9 mouse cellular contexts compared by ENCODE assay signal in the genomic region with DNA sequence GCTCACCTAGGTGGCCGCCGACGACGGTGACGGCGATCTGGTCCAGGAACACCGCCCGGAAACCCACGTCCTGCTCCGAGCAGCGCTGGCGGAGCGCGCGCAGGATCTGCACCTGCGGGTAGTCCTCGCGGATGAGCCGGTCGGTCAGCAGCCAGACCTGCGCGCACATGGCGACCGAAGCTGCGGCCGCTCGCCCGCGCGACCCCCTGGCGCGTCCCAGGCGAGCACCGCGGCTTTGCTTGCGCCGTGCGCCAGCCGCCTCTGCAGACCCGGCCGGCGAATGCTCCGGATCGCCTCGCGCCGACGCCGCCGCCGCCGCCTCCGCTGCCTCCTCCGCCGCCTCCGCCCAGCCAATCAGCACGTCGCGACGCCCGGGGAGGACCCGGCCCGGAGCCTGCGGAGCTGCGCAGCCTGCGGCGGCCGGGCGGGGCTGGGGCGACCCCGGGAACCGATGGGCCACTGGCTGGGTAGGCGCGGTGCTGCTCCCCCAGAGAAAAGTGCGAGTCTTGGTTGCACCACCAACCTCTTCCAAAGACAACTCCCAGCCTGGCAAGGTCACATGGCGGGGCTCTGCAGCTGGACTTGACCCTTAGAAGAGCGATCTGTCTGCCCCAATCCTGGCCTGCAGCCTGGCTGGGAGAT. TPM values are rescaled to one million over a fixed set of nuclear protein-coding genes. Genes with fewer than 3 reads are reported as not detected.
DNase-seq lines count a peak whose midpoint lies in the region; ATAC-seq and TF ChIP-seq lines count a peak whose summit lies in the region.
"Had no signal": no experiment of that assay in that cellular context is flagged by ENCODE, and none has a peak within 500 bp of the region (broad histone marks: within the 10 kb centered on the region; RNA-seq: fewer than 3 reads in every experiment).

TSS of gene Rimkla (minus strand) at position 338 of the 642 bp plus-strand sequence.

- peak; percentile 3 to 25 for DNase-seq in B cell, adult 2 months
- DNase-seq in brain, embryonic 18.5 days (ENCODE audit: low read depth, low spot score) = peak; percentile 54
- peak; percentile 90 for DNase-seq in forebrain, embryonic 11.5 days (ENCODE audit: low spot score)
- DNase-seq in liver, adult 2 months (ENCODE audit: extremely low read depth, low read depth, low spot score) = peak; percentile 7
- peak; percentile 70 for DNase-seq in midbrain, postnatal 0 days (ENCODE audit: low spot score)
- peak; percentile 14 for DNase-seq in splenic B cell, adult 2 months (ENCODE audit: low read depth, low spot score)

- peaks cover 5% of the 10 kb centered on the region for H3K4me1 ChIP-seq in forebrain, embryonic 11.5 days (replicated peaks; ENCODE audit: control insufficient read depth, insufficient read depth, low read length)
- H3K4me1 ChIP-seq in heart, embryonic 13.5 days = peaks cover 10% of the 10 kb centered on the region; the same call in 1 of the 2 replicates
- peaks cover 8% of the 10 kb centered on the region; the same call in 1 of the 2 replicates for H3K4me1 ChIP-seq in kidney, embryonic 16.5 days (ENCODE audit: insufficient read depth, low read length)
- peaks cover 1% of the 10 kb centered on the region; the same call in 1 of the 2 replicates for H3K4me1 ChIP-seq in liver, adult 2 months (ENCODE audit: control insufficient read depth, insufficient read depth, low read length)
- peaks cover 3% of the 10 kb centered on the region; the same call in 1 of the 2 replicates for H3K4me1 ChIP-seq in midbrain, postnatal 0 days (ENCODE audit: insufficient read depth, low read length)

- H3K79me2 ChIP-seq in liver, adult 2 months (ENCODE audit: control insufficient read depth, insufficient read depth, low read length) = no peaks in the 10 kb centered on the region

- H3K4me2 ChIP-seq in forebrain, embryonic 11.5 days (ENCODE audit: low read depth, low read length, severe bottlenecking) = peak within 1 kb of the TSS; percentile 92
- peak within 1 kb of the TSS; percentile 88 for H3K4me2 ChIP-seq in heart, embryonic 13.5 days
- H3K4me2 ChIP-seq in kidney, embryonic 16.5 days (replicated peaks; ENCODE audit: low read depth, low read length) = peak within 1 kb of the TSS; percentile 88
- H3K4me2 ChIP-seq in midbrain, postnatal 0 days (ENCODE audit: low read depth, low read length, poor library complexity, severe bottlenecking) = peak within 1 kb of the TSS; percentile 84

- TF ChIP-seq CTCF in liver, adult 2 months (IDR thresholded peaks at IDR 0.05; ENCODE audit: low read depth, low read length) = no peak
- TF ChIP-seq CTCF in midbrain, postnatal 0 days (IDR thresholded peaks at IDR 0.05) = no peak

- peak; percentile 91 for ATAC-seq in forebrain, embryonic 11.5 days (replicated peaks; ENCODE audit: low FRiP score)
- ATAC-seq in heart, embryonic 13.5 days (ENCODE audit: extremely low read depth, insufficient number of reproducible peaks, low FRiP score, low TSS enrichment) = peak; percentile 45
- ATAC-seq in kidney, embryonic 16.5 days (ENCODE audit: low FRiP score, low TSS enrichment) = peak; percentile 92
- peak; percentile 87 for ATAC-seq in midbrain, postnatal 0 days (ENCODE audit: low FRiP score)

- no peak for TF ChIP-seq POLR2A in liver, adult 2 months (IDR thresholded peaks at IDR 0.05; ENCODE audit: extremely low read depth, insufficient read depth, low read length)

- no peaks in the 10 kb centered on the region for H3K36me3 ChIP-seq in forebrain, embryonic 11.5 days (ENCODE audit: control insufficient read depth, insufficient read depth, low read length)
- H3K36me3 ChIP-seq in heart, embryonic 13.5 days = no peaks in the 10 kb centered on the region
- no peaks in the 10 kb centered on the region for H3K36me3 ChIP-seq in kidney, embryonic 16.5 days (ENCODE audit: insufficient read depth, low read length)
- H3K36me3 ChIP-seq in liver, adult 2 months (ENCODE audit: control insufficient read depth, insufficient read depth, low read length) = no peaks in the 10 kb centered on the region
- no peaks in the 10 kb centered on the region for H3K36me3 ChIP-seq in midbrain, postnatal 0 days (ENCODE audit: insufficient read depth, low read length)
- H3K36me3 ChIP-seq in splenic B cell, adult 2 months (ENCODE audit: control insufficient read depth, insufficient read depth, low read length, poor library complexity, severe bottlenecking) = no peaks in the 10 kb centered on the region

- H3K27me3 ChIP-seq in forebrain, embryonic 11.5 days (ENCODE audit: control insufficient read depth, insufficient read depth, low read length) = peaks cover 3% of the 10 kb centered on the region; the same call in 1 of the 2 replicates
- peaks cover 45% of the 10 kb centered on the region for H3K27me3 ChIP-seq in heart, embryonic 13.5 days (replicated peaks)
- H3K27me3 ChIP-seq in kidney, embryonic 16.5 days (ENCODE audit: insufficient read depth, low read length) = peaks cover 20% of the 10 kb centered on the region; the same call in 1 of the 2 replicates
- peaks cover 9% of the 10 kb centered on the region for H3K27me3 ChIP-seq in liver, adult 2 months (ENCODE audit: control insufficient read depth, insufficient read depth, low read length)
- H3K27me3 ChIP-seq in midbrain, postnatal 0 days (ENCODE audit: insufficient read depth, low read length) = no peaks in the 10 kb centered on the region
- H3K27me3 ChIP-seq in splenic B cell, adult 2 months (ENCODE audit: control insufficient read depth, insufficient read depth, low read length, poor library complexity, severe bottlenecking) = no peaks in the 10 kb centered on the region

- peak within 1 kb of the TSS; percentile 54 for H3K4me3 ChIP-seq in forebrain, embryonic 11.5 days (ENCODE audit: low read depth, low read length)
- peak within 1 kb of the TSS; percentile 69 for H3K4me3 ChIP-seq in heart, embryonic 13.5 days
- peak within 1 kb of the TSS; percentile 58 for H3K4me3 ChIP-seq in kidney, embryonic 16.5 days (ENCODE audit: low read length)
- peak within 1 kb of the TSS; percentile 64; the same call in 1 of the 2 replicates for H3K4me3 ChIP-seq in liver, adult 2 months (ENCODE audit: insufficient read depth, low read depth, low read length)
- H3K4me3 ChIP-seq in midbrain, postnatal 0 days (ENCODE audit: low read depth, low read length) = peak within 1 kb of the TSS; percentile 60

- WGBS in forebrain, embryonic 11.5 days = under 1% methylated on average over 70 of the region's 77 CpGs
- WGBS in heart, embryonic 13.5 days = under 1% methylated on average over 56 of the region's 77 CpGs
- under 1% methylated on average over 65 of the region's 77 CpGs for WGBS in kidney, embryonic 16.5 days
- 1% methylated on average over 77 of the region's 77 CpGs for WGBS in liver, adult 2 months
- whole genome bisulfite sequencing in midbrain, postnatal 0 days = under 1% methylated on average over 62 of the region's 77 CpGs

- no peaks in the 10 kb centered on the region for H3K9me3 ChIP-seq in forebrain, embryonic 11.5 days (ENCODE audit: control insufficient read depth, low read length)
- H3K9me3 ChIP-seq in heart, embryonic 13.5 days = no peaks in the 10 kb centered on the region
- no peaks in the 10 kb centered on the region for H3K9me3 ChIP-seq in kidney, embryonic 16.5 days (ENCODE audit: low read length)
- no peaks in the 10 kb centered on the region for H3K9me3 ChIP-seq in midbrain, postnatal 0 days (ENCODE audit: low read length)

- H3K27ac ChIP-seq in forebrain, embryonic 11.5 days (ENCODE audit: low read depth, low read length) = no peak within 1 kb of the TSS
- no peak within 1 kb of the TSS; the same call in 1 of the 2 replicates for H3K27ac ChIP-seq in heart, embryonic 13.5 days (replicated peaks)
- no peak within 1 kb of the TSS for H3K27ac ChIP-seq in kidney, embryonic 16.5 days (ENCODE audit: low read length)
- no peak within 1 kb of the TSS for H3K27ac ChIP-seq in liver, adult 2 months (replicated peaks; ENCODE audit: insufficient read depth, low read depth, low read length)
- H3K27ac ChIP-seq in midbrain, postnatal 0 days (ENCODE audit: low read depth, low read length) = peak within 1 kb of the TSS; percentile 83

- peak within 1 kb of the TSS; percentile 64 for H3K9ac ChIP-seq in forebrain, embryonic 11.5 days (ENCODE audit: low read length)
- peak within 1 kb of the TSS; percentile 83 for H3K9ac ChIP-seq in heart, embryonic 13.5 days
- H3K9ac ChIP-seq in kidney, embryonic 16.5 days (replicated peaks; ENCODE audit: low read length) = peak within 1 kb of the TSS; percentile 65
- H3K9ac ChIP-seq in liver, adult 2 months (ENCODE audit: low read depth, low read length) = peak within 1 kb of the TSS; percentile 50; the same call in 1 of the 2 replicates
- H3K9ac ChIP-seq in midbrain, postnatal 0 days (replicated peaks; ENCODE audit: low read length, poor library complexity, severe bottlenecking) = peak within 1 kb of the TSS; percentile 71

RNA-seq across cellular contexts. Expression of gene Rimkla, which starts in this region (rescaled TPM):
- 5.2 and 5.6 TPM in 2 replicates for polyA plus RNA-seq in forebrain, embryonic 11.5 days (2014; fragmentation: Nextera tagmentation; extraction: Ambion mirVana)
- 4.1 and 4.4 TPM in 2 replicates for polyA plus RNA-seq in heart, embryonic 13.5 days (2015; fragmentation: Nextera tagmentation; extraction: Ambion mirVana)
- polyA plus RNA-seq in kidney, embryonic 16.5 days (2015; fragmentation: Nextera tagmentation; extraction: Ambion mirVana) = 1.8 and 2.2 TPM in 2 replicates
- not detected in 2 replicates for total RNA-seq in liver, adult 2 months (2014; rRNA removed)
- polyA plus RNA-seq in liver, adult 2 months (2012; rRNA removed) = not detected in 2 replicates
- 37.1 and 45.3 TPM in 2 replicates for total RNA-seq in midbrain, postnatal 0 days (2014; rRNA removed)
- 25.3 and 25.8 TPM in 2 replicates for polyA plus RNA-seq in midbrain, postnatal 0 days (2015; fragmentation: Nextera tagmentation; extraction: Ambion mirVana)
- polyA plus RNA-seq: C2C12 had no signal

Comparison
In these comparisons a context has a peak if more than half of its experiments do, and no peak if none do; other contexts are left out.
1. RNA of gene Rimkla (total RNA-seq): 37.1 to 45.3 TPM in midbrain, postnatal 0 days; not detected in liver, adult 2 months; every median in the first group is over 10 times any median in the second.
2. Peak in DNase-seq, H3K4me3 ChIP-seq and H3K9ac ChIP-seq in liver, adult 2 months; RNA of the gene not detected or under 1 TPM.
3. DNase-seq: peak in every context shown above with its lines; median percentile 90 in forebrain, embryonic 11.5 days; 70 in midbrain, postnatal 0 days; 54 in brain, embryonic 18.5 days; 14 in B cell, adult 2 months; 14 in splenic B cell, adult 2 months; 7 in liver, adult 2 months.
4. Peak in every context shown above with its lines, with median percentiles within 50 percentile points of each other: ATAC-seq, H3K4me2 ChIP-seq, H3K4me3 ChIP-seq and H3K9ac ChIP-seq.